Mouse (Mus musculus) E14TG2a.4 (cell line): Measurements from ENCODE around the gene Gnas.

Experiments used
- H3K27me3 ChIP-seq: 2 replicates; pipeline ENCODE4 v1.6.1; 2014; ENCODE audit warnings: low read length, control low read depth; ENCODE audit not compliant: insufficient read depth
- H3K36me3 ChIP-seq: 2 replicates; pipeline ENCODE4 v1.6.1; 2014; ENCODE audit warnings: low read length, control low read depth; ENCODE audit not compliant: insufficient read depth
- H3K4me1 ChIP-seq: replicated peaks from 2 replicates; pipeline ENCODE4 v1.6.1; 2014; ENCODE audit warnings: low read depth, low read length, control low read depth
- H3K4me3 ChIP-seq: replicated peaks from 2 replicates; pipeline ENCODE4 v1.5.1; 2014; ENCODE audit warnings: mild to moderate bottlenecking, low read length
- H3K9me3 ChIP-seq: 2 replicates; pipeline ENCODE4 v1.6.1; 2014; ENCODE audit warnings: low read length, control low read depth
- CTCF ChIP-seq: conservative IDR thresholded peaks from 2 replicates; pipeline ENCODE4 v1.5.1; 2014; ENCODE audit warnings: low read length
- NANOG ChIP-seq: IDR thresholded peaks from 2 replicates; pipeline ENCODE4 v1.6.1; 2014; ENCODE audit warnings: borderline replicate concordance, low read length, mixed read lengths
- POU5F1 ChIP-seq: IDR thresholded peaks from 2 replicates; pipeline ENCODE4 v1.6.1; 2014; ENCODE audit warnings: low read length, borderline replicate concordance

Gene Gnas

GRCm38 (mm10) chr2:174334415-174334814 is 50.3 kb downstream of the Gnas start:
- Histone ChIP-seq H3K36me3 (peaks cover 9% of the 10 kb centered on the region; the same call in 1 of the 2 replicates), H3K27me3 (peaks cover under 1% of the 10 kb centered on the region; the same call in 1 of the 2 replicates), H3K4me3 (0 out of 2 replicates have a peak overlapping the region, but pooled peaks have one; percentile 20), H3K4me1 (peaks cover 42% of the 10 kb centered on the region), H3K9me3 (0 out of 2 replicates have a peak, but pooled peaks cover 4% of the 10 kb centered on the region)
- TF ChIP-seq POU5F1 (no peak), CTCF (no peak), NANOG (no peak)

- Histone ChIP-seq H3K27me3 (no peaks in the 10 kb centered on the region), H3K36me3 (peaks cover 19% of the 10 kb centered on the region; the same call in 1 of the 2 replicates), H3K9me3 (0 out of 2 replicates have a peak, but pooled peaks cover 4% of the 10 kb centered on the region), H3K4me3 (no peak overlapping the region), H3K4me1 (peaks cover 36% of the 10 kb centered on the region)
- TF ChIP-seq POU5F1 = no peak
- TF ChIP-seq NANOG = no peak
- no peak for TF ChIP-seq CTCF
These were observed 53.2 kb downstream of the Gnas start for GRCm38 (mm10) chr2:174337275-174337674.

- Histone ChIP-seq H3K9me3 (0 out of 2 replicates have a peak, but pooled peaks cover 4% of the 10 kb centered on the region), H3K4me3 (no peak overlapping the region), H3K4me1 (peaks cover 22% of the 10 kb centered on the region), H3K27me3 (no peaks in the 10 kb centered on the region), H3K36me3 (peaks cover 39% of the 10 kb centered on the region)
- TF ChIP-seq CTCF (no peak), POU5F1 (no peak), NANOG (no peak)
These were observed 55.6 kb downstream of the Gnas start for GRCm38 (mm10) chr2:174339701-174340100.

GRCm38 (mm10) chr2:174340229-174340892 is 56.2 kb downstream of the Gnas start:
- 0 out of 2 replicates have a peak, but pooled peaks cover 4% of the 10 kb centered on the region for H3K9me3 ChIP-seq
- peaks cover 41% of the 10 kb centered on the region for H3K36me3 ChIP-seq
- H3K4me3 ChIP-seq = no peak overlapping the region
- no peak for TF ChIP-seq POU5F1
- TF ChIP-seq CTCF = no peak
- TF ChIP-seq NANOG = no peak
- H3K4me1 ChIP-seq = peaks cover 24% of the 10 kb centered on the region
- H3K27me3 ChIP-seq = no peaks in the 10 kb centered on the region

- Histone ChIP-seq H3K4me1 (peaks cover 27% of the 10 kb centered on the region), H3K36me3 (peaks cover 48% of the 10 kb centered on the region), H3K27me3 (no peaks in the 10 kb centered on the region), H3K4me3 (no peak overlapping the region), H3K9me3 (0 out of 2 replicates have a peak, but pooled peaks cover 4% of the 10 kb centered on the region)
- TF ChIP-seq POU5F1 = no peak
- TF ChIP-seq NANOG = no peak
- TF ChIP-seq CTCF = no peak
These were observed 56.9 kb downstream of the Gnas start for GRCm38 (mm10) chr2:174340893-174341580.

GRCm38 (mm10) chr2:174342793-174343400 is 58.8 kb downstream of the Gnas start:
- H3K4me3 ChIP-seq = no peak overlapping the region
- peaks cover 20% of the 10 kb centered on the region for H3K4me1 ChIP-seq
- H3K27me3 ChIP-seq = no peaks in the 10 kb centered on the region
- 0 out of 2 replicates have a peak, but pooled peaks cover 4% of the 10 kb centered on the region for H3K9me3 ChIP-seq
- no peak for TF ChIP-seq CTCF
- no peak for TF ChIP-seq POU5F1
- no peak for TF ChIP-seq NANOG
- peaks cover 51% of the 10 kb centered on the region for H3K36me3 ChIP-seq

- H3K36me3 ChIP-seq = peaks cover 51% of the 10 kb centered on the region
- H3K27me3 ChIP-seq = no peaks in the 10 kb centered on the region
- peaks cover 20% of the 10 kb centered on the region for H3K4me1 ChIP-seq
- no peak overlapping the region for H3K4me3 ChIP-seq
- TF ChIP-seq NANOG = no peak
- TF ChIP-seq POU5F1 = no peak
- TF ChIP-seq CTCF = no peak
- 0 out of 2 replicates have a peak, but pooled peaks cover 4% of the 10 kb centered on the region for H3K9me3 ChIP-seq
These were observed 59.4 kb downstream of the Gnas start for GRCm38 (mm10) chr2:174343566-174343965.
